Mouse (Mus musculus) embryo, embryonic 10.5 days (tissue): Measurements from ENCODE around the gene Tent4b.

Experiments used
- DNase-seq: peaks from one replicate; pipeline ENCODE4 v3.0.0-alpha.2; 2015; ENCODE audit warnings: low spot score

Gene Tent4b

DNA sequence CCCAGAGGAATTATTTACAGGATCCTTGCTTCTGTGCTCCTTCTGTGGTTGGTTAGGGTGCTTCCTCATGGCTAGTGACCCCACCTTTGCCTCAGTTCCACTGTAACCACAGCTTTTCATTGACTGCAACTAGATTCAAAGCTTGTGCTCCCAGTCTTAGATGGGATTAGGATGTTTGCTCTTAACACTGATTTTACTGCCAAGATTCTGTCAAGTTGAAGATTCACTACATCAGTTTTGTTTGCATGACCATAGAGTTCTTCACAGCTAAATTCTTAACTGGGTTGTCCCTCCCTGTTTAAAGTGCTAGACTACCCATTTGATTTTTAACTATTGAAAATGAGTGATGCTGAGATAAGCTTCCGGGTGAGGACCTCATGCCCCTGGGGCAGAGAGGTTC, 29.3 kb downstream of the Tent4b start:
- DNase-seq: no peak

DNA sequence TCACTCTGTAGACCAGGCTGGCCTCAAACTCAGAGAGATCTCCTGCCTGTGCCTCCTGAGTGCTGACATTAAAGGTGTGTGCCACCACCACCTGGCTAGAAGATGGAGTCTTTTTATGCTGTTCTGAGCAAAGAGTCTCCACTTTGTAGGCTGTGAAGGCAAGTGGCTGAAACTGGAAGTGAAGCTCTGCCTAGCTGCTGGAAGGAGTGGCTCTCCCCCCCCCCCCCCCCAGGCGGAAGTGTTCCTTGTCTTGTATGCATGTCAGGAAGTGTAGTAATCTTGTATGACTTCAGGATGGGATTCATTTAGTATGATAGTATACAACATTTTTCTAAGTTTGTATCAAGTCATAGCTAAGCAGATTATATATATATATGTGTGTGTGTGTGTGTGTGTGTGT, 29.8 kb downstream of the Tent4b start:
- DNase-seq: no peak

DNA sequence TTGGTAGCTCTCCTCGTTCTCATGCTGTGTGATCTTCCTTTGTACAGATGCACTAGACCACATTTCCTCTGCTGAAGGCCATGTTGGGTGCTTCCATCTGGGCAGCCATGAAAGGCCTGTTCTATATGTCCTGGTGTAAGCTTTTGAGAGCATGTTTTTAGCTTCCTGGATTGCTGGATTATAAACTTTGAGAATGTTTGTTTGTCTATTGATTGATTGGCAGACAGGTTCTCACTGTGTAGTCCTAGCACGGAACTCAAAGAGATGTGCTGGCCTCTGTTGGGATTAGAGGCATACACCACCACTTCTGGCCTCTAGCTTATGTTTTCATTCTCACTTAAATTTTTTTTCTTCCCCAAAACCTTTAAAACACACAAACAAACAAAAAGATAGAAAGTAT, 37.7 kb downstream of the Tent4b start:
- no peak for DNase-seq

DNA sequence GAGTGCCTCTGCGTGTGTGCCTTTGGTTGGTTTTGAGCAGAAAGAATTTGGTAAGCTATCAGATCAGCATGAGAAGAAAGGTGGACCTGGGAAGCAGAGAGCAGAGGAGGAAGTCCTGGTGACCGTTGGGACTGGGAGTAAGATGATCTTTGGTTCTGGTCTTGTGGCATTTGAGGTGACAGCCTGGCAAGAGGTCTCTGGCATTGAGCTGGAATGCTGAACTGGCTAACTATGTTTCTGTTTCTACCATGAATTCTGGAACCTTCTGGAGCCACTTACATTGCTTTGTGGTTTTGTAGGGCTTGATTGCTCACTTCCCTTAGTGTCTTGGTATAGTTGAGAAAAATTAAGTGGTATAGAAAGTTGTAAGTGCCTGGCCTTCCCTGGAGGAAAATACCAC, 38.6 kb downstream of the Tent4b start:
- DNase-seq: no peak

DNA sequence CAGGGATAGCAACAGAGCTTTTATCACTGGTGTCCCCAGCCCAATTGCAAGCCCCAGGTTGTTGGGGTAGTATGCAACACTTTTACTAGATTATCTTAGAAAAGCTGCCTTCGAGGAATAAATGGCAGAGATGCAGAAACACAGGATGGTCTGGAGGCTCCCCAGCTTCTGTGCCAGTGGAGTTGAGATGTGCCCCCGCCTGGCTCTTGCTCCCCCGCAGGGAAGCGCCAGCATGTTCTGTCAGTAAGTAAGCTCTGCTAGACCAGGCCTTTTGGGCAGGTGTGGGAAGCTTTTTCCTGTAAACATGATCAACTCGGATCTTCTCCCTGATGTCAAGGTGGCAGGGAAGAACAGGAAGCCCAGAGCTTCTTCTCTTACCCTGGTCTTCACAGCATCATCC, 40.3 kb downstream of the Tent4b start:
- DNase-seq: no peak

DNA sequence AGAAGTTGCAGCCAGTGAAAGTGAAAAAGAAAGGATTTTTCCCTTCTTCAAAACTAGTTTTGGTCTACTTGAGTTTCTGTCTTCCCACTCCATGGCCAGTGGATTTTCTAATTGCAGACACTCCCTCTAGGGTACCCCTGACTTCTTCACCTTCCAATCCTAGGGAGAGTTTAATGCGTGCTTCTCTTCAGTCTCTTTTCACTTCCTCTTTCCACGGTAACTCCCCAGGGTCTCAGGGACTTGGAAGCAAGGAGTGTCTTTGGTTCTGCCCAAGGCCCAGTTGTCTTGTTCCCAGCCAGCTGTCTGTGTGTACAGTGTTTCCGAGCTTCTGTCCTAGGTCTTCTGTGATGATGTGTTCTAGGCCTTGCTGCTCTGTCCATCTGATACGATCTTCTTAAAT, 42.9 kb downstream of the Tent4b start:
- DNase-seq: no peak

DNA sequence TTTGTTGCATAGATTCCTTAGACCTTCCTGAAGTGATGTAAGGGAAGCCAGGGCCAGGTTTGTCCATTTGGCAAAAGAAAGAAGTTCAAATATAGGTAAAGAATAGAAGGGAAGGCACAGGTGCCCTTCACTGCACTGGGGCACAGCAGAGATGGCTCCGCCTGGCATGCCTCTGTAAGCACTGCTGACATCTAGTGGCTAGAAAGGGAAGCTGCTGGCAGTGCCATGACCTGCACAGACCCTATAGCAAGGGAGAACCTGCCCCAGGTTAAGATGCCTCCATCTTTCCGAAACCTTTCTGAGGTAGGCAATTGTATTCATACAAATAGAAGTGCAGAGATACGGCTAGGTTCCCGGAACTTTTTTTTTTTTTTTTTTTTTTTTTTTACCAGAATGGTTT, 45.3 kb downstream of the Tent4b start:
- DNase-seq: peak; percentile 67

DNA sequence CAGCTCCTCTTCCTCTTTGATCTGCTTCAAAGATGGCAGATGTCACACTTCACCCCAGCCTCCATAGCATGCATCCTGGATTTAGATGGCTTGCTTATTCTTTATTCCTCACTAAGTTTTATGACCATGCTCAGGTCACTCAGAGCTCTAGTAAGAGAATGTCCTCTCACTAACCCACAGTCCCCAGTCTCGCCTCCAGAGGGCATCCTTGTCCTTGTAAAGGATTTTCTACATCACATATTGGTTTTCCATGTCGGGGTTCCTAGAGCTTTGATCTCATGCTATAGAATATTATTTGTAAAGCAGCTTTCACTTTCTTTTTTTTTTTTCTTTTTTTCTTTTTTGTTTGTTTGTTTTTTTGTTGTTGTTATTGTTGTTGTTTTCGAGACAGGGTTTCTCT, 53.8 kb downstream of the Tent4b start:
- peak; percentile 72 for DNase-seq

DNA sequence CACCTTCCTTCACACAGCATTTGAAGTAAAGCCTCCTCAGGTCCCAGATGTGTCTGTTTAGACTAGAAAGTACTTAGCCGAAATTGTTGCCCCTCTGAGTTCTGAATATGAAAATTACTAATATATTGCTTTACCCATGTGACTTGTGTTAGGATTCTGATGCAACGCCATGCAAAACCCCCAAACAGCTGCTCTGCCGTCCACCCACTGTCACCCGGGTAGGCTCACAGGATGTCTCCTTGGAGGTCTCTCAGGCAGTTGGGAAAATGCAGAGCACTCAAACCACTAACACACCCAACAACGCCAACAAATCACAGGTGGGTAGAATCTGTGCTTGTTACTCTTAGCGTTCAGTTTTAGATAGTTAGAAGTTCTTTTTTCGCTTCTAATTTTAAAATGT, 55.9 kb downstream of the Tent4b start:
- no peak for DNase-seq

DNA sequence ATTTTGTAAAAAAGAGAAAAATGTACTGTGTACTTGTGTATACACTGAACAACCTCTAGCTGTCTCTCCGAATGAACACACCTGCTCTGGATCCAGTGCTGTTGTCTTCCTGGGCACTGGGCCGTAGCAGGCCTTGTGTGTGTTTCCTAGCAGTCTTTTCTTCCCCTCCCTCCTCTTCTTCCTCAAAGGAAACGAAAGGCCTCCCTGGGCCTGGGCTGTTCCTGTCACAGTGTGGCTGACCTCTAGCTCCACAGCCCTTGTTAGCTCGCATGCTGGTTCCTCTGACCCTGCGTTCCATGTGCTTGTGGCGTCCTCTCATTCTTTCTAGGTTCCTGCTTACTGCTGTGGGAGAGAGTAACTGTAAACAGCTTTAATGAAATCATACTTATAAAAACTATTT, 59.0 kb downstream of the Tent4b start:
- DNase-seq: no peak

DNA sequence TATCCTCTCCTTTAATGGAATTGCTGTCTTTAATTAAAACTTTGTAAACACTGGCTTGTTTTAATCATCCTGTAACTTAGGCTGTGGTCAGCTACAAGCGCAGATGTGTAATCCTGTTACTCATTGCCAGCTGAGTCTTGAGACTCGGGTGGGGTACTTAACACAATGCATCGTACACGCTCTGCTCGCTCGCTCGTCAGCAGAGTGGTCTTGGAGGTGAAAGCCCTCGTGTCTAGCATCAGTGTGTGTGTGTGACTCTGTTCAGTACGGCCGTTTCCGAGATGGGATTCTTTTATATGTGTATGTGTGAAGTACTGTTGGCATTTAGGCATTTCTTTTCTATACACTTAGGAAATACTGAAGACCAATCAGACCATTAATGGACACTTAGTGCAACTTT, 59.5 kb downstream of the Tent4b start:
- DNase-seq: no peak

DNA sequence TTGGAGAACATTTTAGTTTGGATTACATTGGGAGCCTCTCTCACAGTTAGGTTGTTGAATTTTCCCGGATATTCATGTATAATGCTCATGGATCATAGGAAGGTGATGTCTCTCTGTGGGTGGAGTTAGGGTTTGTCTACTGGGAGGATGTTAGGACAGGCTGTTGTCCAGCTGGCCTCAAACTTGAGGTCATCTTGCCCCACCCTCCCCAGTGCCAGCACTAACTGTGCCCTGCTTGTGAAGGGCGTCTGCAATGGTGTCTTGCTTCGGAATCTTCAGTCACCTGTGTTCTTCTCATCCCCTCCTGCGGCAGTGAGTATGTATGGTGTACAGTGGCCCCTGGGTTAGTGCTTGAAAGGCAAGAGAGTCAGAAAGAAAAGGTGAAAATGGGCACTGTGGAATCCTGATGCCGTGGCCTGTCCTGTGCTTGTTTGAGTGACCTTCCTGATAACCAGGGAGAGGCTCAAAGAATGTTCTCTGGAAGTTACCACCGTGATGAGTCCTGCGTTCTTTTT, 61.5 kb downstream of the Tent4b start:
- DNase-seq: no peak

DNA sequence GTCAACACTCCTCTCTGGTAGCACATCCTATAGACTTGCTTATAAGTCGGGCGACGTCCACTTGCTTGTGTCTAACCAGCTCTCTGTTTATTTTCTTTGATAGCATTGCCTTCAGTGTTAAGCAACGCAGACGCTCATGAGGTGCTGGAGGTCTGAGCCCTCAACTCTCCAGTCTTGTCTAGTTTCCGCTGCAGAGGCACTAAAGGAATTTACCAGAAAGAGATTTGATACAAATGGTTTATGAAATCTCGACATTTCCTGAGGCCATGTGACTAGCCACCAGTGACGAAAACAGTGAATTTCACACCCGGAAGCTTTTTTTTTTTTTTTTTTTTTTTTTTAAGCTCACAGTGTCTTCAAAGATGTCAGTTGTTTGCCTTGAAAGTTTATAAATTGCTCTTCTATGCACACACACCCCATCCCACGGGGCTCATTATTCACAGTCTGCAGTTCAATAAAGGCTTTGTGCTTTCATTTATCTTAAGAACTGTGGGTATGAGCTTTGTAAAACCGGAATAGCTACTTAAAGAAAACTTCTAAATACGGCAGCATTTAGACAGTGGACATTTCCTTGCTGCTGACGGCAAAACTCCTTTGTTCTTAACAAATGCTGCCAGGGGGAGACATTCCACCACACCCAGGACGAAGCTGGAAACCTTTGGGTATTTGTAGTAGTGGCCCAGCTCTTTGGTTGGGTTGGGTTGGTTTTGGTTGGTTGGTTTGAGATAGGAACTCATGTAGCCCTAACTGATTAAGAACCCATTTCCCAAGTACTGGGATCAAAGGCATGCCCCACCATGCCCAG, 64.0 kb downstream of the Tent4b start:
- no peak for DNase-seq

DNA sequence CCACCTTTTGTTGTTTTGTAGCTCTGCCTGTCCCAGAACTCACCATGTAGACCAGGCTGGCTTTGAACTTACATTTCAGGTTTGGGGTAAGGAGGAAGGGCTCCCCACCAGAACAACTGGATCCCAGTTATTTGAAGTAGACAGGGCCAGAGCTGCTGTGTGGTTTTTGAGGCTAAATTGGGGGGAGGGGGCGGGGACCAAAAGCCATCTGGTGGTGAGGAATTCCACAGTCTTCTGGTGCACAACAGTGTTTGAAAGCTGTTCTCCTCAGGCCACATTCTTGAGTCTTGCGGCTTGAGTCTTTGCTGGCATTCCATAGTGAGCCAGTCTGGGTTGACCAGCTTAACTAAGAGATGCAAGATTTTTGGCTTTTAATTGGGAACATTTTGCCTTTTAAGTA, 66.5 kb downstream of the Tent4b start:
- DNase-seq: peak; percentile 74

DNA sequence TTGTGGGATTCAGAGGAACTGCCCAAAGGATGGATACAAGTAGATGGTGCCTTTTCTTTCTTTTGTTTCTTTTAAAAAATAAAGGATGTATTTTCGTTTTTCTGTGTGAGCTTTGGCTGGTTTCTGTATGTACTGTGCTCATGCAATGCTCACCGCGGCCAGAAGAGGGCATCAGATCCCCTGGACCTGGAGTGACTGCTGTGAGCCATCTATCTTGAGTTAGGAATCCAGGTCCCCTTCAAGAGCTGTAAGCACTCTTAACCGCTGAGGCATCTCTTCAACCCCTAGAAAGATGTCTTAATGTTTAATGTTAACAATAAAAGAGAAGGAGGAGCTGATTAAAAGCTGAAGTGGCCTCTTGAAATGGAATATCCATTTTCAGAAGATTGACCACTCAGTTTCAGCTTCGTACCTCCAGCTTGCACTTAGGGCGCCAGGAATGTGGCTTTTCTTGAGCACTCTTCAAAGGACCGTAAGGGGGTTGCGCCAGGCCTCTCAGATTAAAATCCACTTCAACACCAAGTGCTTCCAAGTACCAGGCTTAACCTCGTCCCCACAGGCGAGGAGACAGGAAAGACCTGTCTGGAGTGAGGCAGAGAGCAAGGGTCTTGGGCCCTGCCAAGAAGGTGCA, 67.3 kb downstream of the Tent4b start:
- DNase-seq: peak; percentile 89

DNA sequence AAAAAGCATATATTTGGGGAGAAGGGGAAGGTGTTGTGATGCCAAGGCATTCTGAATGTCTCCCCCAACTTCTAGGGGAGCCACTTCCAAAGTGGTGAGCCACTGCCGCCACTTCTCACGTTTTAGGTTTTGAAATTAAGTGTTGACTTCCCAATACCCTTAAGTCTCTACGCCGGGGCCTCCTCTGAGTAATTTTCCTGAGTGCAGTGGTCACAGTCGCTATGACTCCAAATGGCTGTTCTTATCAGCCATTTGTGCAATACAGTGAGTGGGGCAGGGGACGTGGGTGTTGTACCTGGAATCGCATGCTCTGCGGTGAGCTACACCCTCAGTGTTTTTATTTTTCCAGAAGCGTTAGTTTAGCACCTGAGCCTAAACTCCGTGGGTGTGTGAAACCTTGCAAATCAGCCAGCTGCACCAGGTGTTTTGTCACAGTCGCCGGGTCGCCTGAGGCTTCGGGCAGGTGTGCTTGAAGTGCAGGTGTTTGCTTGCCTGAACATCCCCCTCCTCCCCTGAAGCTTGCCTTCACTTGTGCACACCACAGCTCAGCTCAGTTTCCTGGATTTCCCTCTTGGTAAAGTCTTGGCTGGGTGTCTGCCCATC, 67.9 kb downstream of the Tent4b start:
- DNase-seq: no peak

DNA sequence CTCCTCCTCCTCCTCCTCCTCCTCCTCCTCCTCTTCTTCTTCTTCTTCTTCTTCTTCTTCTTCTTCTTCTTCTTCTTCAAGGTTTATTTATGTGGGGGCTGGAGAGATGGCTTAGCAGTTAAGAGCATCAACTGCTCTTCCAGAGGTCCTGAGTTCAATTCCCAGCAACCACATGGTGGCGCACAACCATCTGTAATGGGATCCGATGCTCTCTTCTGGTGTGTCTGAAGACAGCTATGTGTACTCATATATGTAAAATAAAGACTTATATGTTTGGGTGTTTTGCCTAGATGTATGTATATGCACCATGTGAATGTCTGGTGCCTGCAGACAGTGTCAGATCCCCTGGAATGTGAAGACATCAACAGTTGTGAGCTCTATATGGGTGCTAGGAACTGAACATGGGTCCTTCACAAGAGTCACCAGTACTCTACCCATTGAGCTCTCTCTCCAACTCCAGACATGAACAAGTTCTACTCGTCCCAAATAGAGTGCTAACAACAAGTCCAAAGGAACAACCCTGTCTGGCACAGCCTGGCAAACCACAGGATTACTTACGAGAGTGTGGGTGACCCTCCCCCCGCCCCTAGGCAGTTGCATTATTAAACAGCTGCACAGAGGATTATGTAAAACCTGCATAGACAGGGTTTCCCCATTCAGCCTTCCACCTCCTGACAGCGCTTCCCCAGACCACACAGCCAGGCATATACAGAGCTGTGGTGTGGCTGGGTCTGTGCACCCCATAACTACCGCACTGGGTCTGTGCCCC, 70.3 kb downstream of the Tent4b start:
- DNase-seq: no peak

DNA sequence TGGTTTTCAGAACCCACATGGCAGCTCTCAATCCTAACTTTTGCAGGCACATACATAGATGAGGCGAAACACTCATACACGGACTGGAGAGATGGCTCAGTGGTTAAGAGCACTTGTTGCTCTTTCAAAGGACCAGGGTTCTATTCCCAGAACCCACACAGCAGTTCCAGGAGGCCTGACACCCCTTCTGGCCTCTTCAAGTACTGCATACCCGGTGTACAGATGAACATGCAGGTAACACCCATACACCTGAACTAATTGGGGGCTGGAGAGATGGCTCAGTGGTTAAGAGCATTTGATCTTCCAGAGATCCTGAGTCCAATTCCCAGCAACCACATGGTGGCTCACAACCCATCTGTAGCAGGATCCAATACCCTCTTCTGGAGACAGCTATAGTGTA, 71.1 kb downstream of the Tent4b start:
- no peak for DNase-seq

DNA sequence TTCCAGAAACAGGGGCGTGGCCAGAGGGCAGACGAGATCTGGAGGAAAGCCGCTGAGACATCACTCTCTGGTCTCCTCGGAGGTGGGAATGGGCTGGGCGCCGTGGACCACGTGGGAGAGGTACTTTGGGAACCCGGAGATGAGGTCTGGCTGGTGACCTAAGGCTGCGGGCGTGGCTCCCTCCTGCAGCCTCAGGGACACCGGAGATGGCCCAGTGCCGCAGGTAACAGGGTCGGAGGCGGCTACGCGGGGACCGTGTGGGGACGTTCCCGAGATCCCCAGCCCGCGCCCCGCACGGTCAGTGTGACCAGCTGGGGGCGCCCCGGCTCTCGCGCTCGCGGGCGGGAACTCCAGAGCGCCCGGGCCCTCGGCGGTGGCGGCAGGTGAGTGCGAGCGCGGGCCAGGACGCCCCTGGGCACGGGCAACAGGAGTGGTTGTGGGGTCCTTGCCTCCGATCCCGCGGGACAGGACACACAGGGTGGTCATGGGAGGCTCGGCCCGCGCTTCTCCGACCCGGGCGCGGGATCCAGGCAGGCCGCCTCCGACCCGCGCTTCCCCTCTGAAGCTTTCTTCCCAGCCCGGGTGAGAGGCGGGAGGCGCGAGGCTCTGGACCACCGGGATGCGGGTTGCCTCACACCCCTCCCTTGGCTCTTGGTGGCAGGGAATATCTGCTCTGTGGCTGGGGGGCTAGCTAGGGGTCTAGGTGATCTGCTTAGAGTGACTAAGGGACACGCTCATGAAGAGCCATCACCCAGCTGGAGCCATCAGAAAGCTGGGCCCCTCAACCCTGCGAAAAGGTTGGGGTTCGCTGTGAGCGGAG, 73.4 kb downstream of the Tent4b start, which contains the start of gene Adcy7:
Adcy7 (plus strand) TSS at position 173 of the 820 bp plus-strand sequence.
- DNase-seq: peak; percentile 67

DNA sequence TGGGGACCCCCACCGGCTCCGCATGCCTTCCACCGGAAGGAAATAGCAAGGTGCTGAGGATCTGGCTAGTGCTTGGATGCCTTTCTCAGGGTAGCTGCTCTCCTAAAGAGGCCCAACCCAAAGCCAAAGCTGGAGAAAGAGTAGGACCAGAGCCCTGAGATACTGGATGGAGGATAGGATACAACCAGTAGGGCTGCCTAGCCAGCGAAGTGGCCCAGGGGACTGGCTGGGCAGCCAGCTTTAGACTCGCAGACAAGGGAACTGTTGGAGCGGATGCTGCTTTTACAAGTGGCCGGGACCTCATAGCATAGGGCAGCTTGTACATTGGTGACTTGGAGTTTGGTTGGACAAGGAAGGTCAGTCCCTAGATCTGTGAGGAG, 74.0 kb downstream of the Tent4b start:
- no peak for DNase-seq

DNA sequence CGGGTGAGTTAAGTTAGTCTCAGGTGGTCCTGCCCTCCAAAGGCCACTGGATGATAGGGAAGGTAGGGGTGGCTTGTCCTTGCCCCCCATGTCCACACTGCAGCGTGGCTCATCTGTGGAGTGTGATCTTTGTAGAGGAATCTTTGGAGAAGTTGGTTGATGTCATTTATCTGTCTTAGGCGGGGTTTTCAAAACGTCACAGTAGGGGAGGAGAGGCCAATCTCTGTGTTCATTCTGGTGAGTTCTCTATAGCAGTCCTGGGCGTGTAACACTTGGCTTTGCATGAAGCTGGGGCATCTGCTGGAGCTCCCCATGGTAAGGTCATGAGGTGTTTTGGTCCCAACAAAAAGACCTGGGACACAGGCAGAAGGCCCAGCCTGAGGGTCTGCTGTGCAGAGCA, 75.1 kb downstream of the Tent4b start:
- no peak for DNase-seq

DNA sequence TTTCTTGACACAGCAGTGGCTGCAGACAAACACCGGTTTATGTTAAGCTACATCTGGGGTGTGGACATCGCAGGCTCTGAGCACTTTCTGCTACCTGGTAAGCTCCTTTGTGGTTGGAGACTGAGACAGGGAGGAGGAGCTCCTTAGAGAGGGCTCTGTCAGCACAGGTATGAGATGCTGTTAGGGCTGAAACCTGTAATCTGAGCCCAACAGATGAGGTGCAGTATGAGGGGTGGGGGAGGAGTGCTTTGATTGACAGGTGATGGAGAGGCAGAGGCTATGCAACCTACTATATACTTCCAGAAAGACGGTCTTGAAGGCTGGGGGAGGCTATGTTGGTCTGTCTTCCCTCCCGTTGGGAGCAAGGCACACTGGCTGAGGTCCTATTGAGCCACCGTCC, 80.2 kb downstream of the Tent4b start:
- DNase-seq: no peak
